Mouse (Mus musculus): ENCODE results near the gene Tekt1.
A peak's percentile ranks its signal among the peaks of the same experiment; 100 is the strongest.
"Not testable (repeated sequence)": the region's sequence is repeated elsewhere in the genome, so short reads cannot be mapped to it uniquely, and the experiment has no call there.

The Tekt1 gene

GRCm38 (mm10) chr11:72389407-72390142 lies 27.3 kb upstream of the Tekt1 start:
- DNase-seq (ENCODE audit: low spot score in 2 of 2): no peak

- DNase-seq (ENCODE audit: low spot score in 2 of 2): no peak
Observed at GRCm38 (mm10) chr11:72388113-72388529, 25.9 kb upstream of the Tekt1 start.

- no peak for DNase-seq (ENCODE audit: low spot score in 2 of 2)
Observed at GRCm38 (mm10) chr11:72379351-72379750, 17.1 kb upstream of the Tekt1 start.

- no peak for DNase-seq (ENCODE audit: low spot score in 2 of 2)
Observed at GRCm38 (mm10) chr11:72378222-72378621, 16.0 kb upstream of the Tekt1 start.

GRCm38 (mm10) chr11:72376562-72376961 lies 14.3 kb upstream of the Tekt1 start:
- no peak for DNase-seq (ENCODE audit: low spot score in 2 of 2)

GRCm38 (mm10) chr11:72369904-72370672 lies 7.8 kb upstream of the Tekt1 start:
- no peak for DNase-seq (ENCODE audit: low spot score in 2 of 2)

GRCm38 (mm10) chr11:72367934-72368674 lies 5.9 kb upstream of the Tekt1 start:
- DNase-seq (ENCODE audit: low spot score in 2 of 2): no peak

GRCm38 (mm10) chr11:72366126-72366525 lies 3.9 kb upstream of the Tekt1 start:
- DNase-seq (ENCODE audit: low spot score in 2 of 2): no peak

GRCm38 (mm10) chr11:72364526-72364925 lies 2.3 kb upstream of the Tekt1 start:
- DNase-seq (ENCODE audit: low spot score in 2 of 2): no peak

GRCm38 (mm10) chr11:72363523-72364240 lies 1.4 kb upstream of the Tekt1 start:
- no peak for DNase-seq (ENCODE audit: low spot score in 2 of 2)

- DNase-seq (ENCODE audit: low spot score in 2 of 2): peak; percentile 58 to 62
Observed at GRCm38 (mm10) chr11:72361385-72362346, 576 bp downstream of the Tekt1 start.

GRCm38 (mm10) chr11:72354971-72355728 lies 7.1 kb downstream of the Tekt1 start:
- peak; percentile 43 to 49 for DNase-seq (ENCODE audit: low spot score in 2 of 2)

GRCm38 (mm10) chr11:72353186-72353585 lies 9.1 kb downstream of the Tekt1 start:
- DNase-seq (ENCODE audit: low spot score in 2 of 2): no peak

GRCm38 (mm10) chr11:72352272-72352671 lies 10.0 kb downstream of the Tekt1 start:
- DNase-seq (ENCODE audit: low spot score in 2 of 2): no peak

- DNase-seq (ENCODE audit: low spot score in 2 of 2): no peak
Observed at GRCm38 (mm10) chr11:72349652-72350051, 12.6 kb downstream of the Tekt1 start.

- no peak for DNase-seq (ENCODE audit: low spot score in 2 of 2)
Observed at GRCm38 (mm10) chr11:72349016-72349415, 13.2 kb downstream of the Tekt1 start.

GRCm38 (mm10) chr11:72348563-72348962 lies 13.7 kb downstream of the Tekt1 start:
- no peak for DNase-seq (ENCODE audit: low spot score in 2 of 2)

GRCm38 (mm10) chr11:72344486-72344885 lies 17.8 kb downstream of the Tekt1 start:
- DNase-seq (ENCODE audit: low spot score in 2 of 2): no peak

GRCm38 (mm10) chr11:72343904-72344303 lies 18.3 kb downstream of the Tekt1 start:
- peak in 1 of 2 experiments; percentile 39 for DNase-seq (ENCODE audit: low spot score in 2 of 2)

GRCm38 (mm10) chr11:72343238-72343625 lies 19.0 kb downstream of the Tekt1 start:
- not testable (repeated sequence) for DNase-seq (ENCODE audit: low spot score in 2 of 2)
